Mouse (Mus musculus): ENCODE measurements around the gene Cenpc1.
A peak's percentile ranks its signal among the peaks of the same experiment; 100 is the strongest.

Cenpc1 gene

DNA sequence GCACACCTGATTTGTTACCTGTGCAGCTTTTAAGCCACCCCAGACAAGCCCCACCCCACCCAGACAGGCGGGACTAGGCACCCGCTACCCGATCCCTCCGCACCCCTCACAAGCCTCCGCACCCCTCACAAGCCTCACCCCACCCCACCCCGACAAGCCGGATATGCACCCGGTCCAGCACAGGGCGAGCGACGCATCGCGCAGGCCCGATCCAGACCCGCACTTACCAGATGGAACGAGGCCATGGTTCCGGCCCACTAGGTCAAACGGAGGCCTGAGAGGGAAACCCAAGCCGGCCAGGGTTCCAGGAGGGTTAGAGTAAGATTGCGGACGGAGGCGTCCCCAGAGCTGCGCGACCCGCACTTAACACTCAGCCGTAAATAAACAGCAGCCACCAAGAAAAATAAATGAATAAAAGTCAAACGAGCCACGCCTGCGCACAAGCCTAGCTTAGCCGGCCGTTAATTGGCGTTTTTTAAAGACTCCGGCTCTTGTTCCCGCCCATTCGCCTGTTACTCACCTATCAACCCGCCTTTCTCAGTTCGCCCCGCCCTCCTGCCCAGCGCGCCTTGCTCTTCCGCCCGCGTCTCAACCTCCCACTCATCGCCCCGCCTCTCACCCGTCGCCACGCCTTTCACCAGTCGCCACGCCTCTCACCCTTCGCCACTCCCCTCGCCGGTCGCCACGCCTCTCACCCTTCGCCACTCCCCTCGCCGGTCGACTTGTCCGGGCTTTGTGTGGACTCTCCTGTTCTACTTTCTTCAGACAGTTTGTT lies at the start of gene Cenpc1:
Gene Cenpc1, minus strand, starts transcription at position 483 of the 775 bp plus-strand sequence.
- DNase-seq = peak; percentile 99

- no peak for DNase-seq
Measured at GRCm38 (mm10) chr5:86113997-86114396, 48.6 kb upstream of the Cenpc1 start.

- DNase-seq = no peak
Measured at GRCm38 (mm10) chr5:86113037-86113436, 47.7 kb upstream of the Cenpc1 start.

- no peak for DNase-seq
Measured at GRCm38 (mm10) chr5:86111074-86111473, 45.7 kb upstream of the Cenpc1 start.

DNA sequence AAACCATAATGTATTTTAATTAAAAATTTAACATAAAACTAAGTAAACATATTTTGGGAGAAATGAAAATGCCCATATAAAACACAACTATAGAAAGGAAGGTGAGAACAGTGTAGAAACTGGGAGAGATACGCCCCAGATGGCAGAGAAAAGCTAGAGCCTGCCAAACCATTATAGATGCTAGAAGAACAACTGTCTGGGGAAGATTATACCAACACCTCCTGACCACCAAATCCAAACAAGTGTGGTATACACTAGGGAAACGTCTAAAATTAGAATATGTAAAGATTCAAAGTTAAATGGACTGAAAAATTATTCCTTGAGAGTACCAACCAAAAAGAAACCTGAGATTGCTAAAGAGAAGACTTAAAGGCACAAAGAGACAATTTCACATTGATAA lies 41.2 kb upstream of the Cenpc1 start:
- DNase-seq = no peak

GRCm38 (mm10) chr5:86102176-86102575 lies 36.8 kb upstream of the Cenpc1 start:
- no peak for DNase-seq

DNA sequence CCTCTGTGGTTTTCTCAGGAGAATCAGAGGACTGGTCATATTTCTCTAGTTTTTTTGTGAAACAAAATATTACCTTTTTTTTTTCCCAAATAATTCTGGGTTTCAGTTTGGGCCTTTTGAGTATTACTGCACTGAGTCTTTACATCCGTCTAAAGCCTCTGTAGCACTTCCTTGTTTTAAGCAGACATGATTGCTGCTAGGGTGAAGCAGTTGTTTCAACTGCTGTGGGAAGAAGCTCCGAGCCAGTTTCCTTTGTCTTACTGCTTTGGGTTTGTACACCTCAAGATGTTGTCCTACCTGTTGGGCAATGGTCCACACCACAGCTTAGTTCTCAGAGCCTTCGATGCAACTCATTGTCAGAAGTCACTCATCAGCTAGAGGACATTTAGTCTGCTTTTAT lies 35.2 kb upstream of the Cenpc1 start:
- DNase-seq = no peak

GRCm38 (mm10) chr5:86098988-86099387 lies 33.6 kb upstream of the Cenpc1 start:
- DNase-seq = no peak

GRCm38 (mm10) chr5:86094754-86095153 lies 29.4 kb upstream of the Cenpc1 start:
- DNase-seq = no peak

- DNase-seq = no peak
Measured at GRCm38 (mm10) chr5:86086751-86087150, 21.4 kb upstream of the Cenpc1 start.

GRCm38 (mm10) chr5:86084979-86085378 lies 19.6 kb upstream of the Cenpc1 start:
- no peak for DNase-seq

DNA sequence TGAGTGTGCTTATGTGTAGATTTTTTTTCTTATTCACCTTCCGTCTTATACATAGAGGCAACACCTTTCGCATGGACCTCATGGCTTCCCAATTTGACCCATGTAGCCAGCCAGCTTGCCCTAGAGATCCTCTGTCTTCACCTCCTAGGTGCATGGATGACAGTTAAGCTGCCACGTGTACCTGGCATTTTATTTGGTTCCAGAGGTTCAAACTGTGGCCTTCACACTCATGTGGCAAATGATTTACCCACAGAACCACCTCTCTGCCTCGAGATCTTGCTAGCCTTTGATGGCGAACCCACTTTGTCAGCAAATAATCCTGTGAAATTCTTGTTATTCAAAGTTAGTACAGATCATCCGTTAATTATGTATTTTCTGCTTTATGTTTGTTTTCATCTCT lies 18.6 kb upstream of the Cenpc1 start:
- DNase-seq = no peak

DNA sequence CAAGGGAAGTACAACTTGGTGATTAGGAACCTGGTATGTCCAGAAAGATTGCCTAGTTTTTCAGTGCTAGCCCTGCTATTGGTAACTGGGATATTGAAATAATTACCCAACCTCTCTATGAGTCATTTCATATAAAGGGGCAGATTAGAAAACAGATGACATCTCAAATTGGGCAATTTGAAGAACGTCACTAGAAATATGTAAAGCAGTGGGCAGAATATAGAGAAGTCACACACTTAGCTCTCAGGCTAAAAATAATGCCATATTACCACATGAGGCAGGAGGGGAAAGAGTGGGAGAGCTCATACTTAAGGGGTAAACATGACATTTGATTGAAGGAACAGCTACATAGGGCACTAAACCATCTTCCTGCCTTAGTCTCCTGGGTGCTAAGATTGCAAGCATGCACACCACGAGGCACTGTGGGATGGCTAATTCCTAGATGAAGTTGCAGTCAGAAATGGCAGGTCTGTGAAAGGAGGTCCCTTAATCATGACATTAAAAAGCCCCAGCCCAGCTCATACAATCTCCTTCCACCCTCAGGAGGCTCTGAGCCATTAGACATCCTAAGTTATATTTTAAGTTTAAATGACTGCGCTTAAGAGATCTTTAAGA lies 13.4 kb upstream of the Cenpc1 start:
- DNase-seq = no peak

DNA sequence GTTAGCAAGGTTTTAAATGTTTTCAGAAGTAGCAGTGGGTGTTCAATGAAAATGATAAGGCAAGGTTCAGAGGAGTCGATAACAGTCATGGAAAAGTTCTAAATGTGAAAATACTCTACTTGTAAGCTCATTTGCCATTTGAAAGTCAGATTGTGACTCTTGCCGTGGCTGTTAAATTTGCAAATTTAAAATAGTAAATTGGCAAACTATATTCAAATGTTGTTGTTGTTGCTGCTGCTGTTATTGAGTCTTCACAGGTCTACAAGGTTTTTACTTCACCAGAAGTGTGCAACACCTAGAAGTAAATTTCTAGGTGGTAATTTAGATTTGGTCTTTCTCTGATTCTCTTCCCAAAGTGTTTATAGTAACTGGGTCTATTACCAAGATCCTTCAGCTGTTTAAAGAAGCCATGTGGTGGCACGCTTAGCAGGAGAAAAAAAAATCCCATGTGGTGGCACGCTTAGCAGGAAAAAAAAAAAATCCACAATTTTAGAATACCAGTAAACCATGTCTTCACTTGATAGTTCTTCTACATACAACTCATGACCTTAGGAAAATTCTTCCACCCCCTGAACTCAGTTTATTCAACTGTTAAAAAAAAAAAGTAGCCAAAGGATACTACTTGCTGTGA lies 7.5 kb upstream of the Cenpc1 start:
- DNase-seq = no peak

- DNase-seq = no peak
Measured at GRCm38 (mm10) chr5:86071538-86071937, 6.2 kb upstream of the Cenpc1 start, which contains the start of gene Stap1. Stap1 (plus strand) TSS chr5:86071746.

- DNase-seq = no peak
Measured at GRCm38 (mm10) chr5:86069121-86069520, 3.7 kb upstream of the Cenpc1 start.

- no peak for DNase-seq
Measured at GRCm38 (mm10) chr5:86068451-86068850, 3.1 kb upstream of the Cenpc1 start.

GRCm38 (mm10) chr5:86066551-86066929 lies 1.2 kb upstream of the Cenpc1 start:
- DNase-seq = peak; percentile 91

GRCm38 (mm10) chr5:86065876-86066550 lies 630 bp upstream of the Cenpc1 start:
- DNase-seq = peak; percentile 11

GRCm38 (mm10) chr5:86063501-86063900 lies 1.9 kb downstream of the Cenpc1 start:
- no peak for DNase-seq

DNA sequence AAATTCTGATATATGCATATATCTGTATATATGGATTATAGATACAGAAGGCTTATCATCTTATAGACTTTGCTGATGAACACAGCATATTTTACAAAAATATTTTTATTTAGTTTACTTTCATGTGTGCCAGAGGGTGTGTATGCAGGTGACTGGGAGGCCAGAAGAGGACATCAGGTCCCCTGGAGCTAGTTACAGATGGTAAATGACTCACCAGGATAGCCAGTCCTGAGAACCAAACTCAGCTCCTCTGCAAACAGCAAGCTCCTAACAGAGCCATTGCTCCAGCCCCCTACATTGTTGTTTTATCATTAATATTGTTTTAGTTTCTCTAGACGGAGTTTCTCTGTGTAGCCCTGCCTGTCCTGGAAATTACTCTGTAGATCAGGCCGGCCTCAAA lies 35.6 kb downstream of the Cenpc1 start:
- no peak for DNase-seq

GRCm38 (mm10) chr5:85996545-85997510 lies 68.6 kb downstream of the Cenpc1 start:
- no peak for DNase-seq
